Mouse (Mus musculus): ENCODE measurements at regions not wholly inside any gene's neighbourhood (a gene's known extent, or its start where the extent isn't known, plus 50 kb on each side); places are given as distances from the start of the nearest gene placed in this dataset.

DNA sequence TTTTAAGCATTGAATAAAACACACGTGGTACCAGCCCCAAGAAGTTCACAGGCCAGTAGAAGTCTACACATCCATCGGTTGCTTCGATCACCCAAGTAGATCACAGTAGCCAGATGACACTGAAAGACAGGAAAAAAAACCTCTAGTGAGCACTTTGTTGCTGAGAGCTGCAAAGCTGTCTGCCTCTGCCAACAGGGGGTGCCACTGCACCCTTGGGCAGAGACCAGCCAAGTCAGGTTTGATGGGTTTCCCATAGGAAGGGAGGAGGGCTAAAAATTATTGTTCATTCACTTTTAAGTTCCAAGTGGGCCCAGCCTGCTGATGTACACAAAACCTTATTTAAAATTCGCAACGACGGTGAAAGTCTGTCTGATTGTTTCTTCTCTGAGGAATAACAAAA lies 150.3 kb upstream of the Rpl34 start:
- no peaks in the 10 kb centered on the region for H3K36me3 ChIP-seq (ENCODE audit: control insufficient read depth, insufficient read depth, low read length)
- 79% methylated on average over 6 of the region's 6 CpGs for WGBS

DNA sequence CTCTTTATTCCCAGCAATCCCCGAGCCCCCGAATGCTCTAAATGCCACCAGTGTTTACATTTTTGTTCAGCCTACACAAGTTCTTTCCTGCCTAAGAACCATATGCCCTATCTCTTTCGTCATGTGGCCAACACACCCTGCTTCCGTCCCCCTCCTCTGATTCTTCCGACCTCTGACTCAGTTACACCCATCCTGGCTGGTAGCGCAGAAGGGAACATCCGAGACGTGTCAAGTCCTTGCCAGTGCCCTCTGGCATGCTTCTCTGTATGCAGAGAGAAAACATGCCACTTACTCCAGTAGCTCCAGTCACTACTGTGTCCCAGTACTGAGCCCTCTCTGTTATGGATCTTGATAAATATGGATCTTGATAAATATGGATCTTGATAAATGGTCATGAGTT lies 149.3 kb upstream of the Rpl34 start:
- 0 out of 2 replicates have a peak, but pooled peaks cover 5% of the 10 kb centered on the region for H3K4me1 ChIP-seq (replicated peaks; ENCODE audit: control insufficient read depth, insufficient read depth, low read length)
- H3K4me2 ChIP-seq (ENCODE audit: low read length), result 0 out of 2 replicates have a peak overlapping the region, but pooled peaks have one; percentile 1
- H3K9me3 ChIP-seq (ENCODE audit: control insufficient read depth, low read length), result no peaks in the 10 kb centered on the region
- WGBS, result 24% methylated on average over 8 of the region's 8 CpGs
- no peaks in the 10 kb centered on the region for H3K36me3 ChIP-seq (ENCODE audit: control insufficient read depth, insufficient read depth, low read length)
- H3K27me3 ChIP-seq (replicated peaks; ENCODE audit: control insufficient read depth, insufficient read depth, low read length), result no peaks in the 10 kb centered on the region
- no peak overlapping the region for H3K9ac ChIP-seq (ENCODE audit: low read length)
- ATAC-seq (replicated peaks; ENCODE audit: low FRiP score, low TSS enrichment, low read depth), result no peak
- no peak overlapping the region for H3K4me3 ChIP-seq (ENCODE audit: low read depth, low read length)
- H3K27ac ChIP-seq (ENCODE audit: low read depth), result no peak overlapping the region
- DNase-seq (ENCODE audit: low spot score), result no peak

More for the DNA sequence above, 150.3 kb upstream of the Rpl34 start:
- H3K9me3 ChIP-seq (ENCODE audit: control insufficient read depth, low read length), result no peaks in the 10 kb centered on the region
- no peak overlapping the region for H3K9ac ChIP-seq (ENCODE audit: low read length)
- H3K27me3 ChIP-seq (replicated peaks; ENCODE audit: control insufficient read depth, insufficient read depth, low read length), result no peaks in the 10 kb centered on the region
- ATAC-seq (replicated peaks; ENCODE audit: low FRiP score, low TSS enrichment, low read depth) (no peak), DNase-seq (ENCODE audit: low spot score) (no peak)
- H3K4me1 ChIP-seq (replicated peaks; ENCODE audit: control insufficient read depth, insufficient read depth, low read length), result 0 out of 2 replicates have a peak, but pooled peaks cover 5% of the 10 kb centered on the region
- no peak overlapping the region for H3K4me2 ChIP-seq (ENCODE audit: low read length)
- no peak overlapping the region for H3K4me3 ChIP-seq (ENCODE audit: low read depth, low read length)
- no peak overlapping the region for H3K27ac ChIP-seq (ENCODE audit: low read depth)

DNA sequence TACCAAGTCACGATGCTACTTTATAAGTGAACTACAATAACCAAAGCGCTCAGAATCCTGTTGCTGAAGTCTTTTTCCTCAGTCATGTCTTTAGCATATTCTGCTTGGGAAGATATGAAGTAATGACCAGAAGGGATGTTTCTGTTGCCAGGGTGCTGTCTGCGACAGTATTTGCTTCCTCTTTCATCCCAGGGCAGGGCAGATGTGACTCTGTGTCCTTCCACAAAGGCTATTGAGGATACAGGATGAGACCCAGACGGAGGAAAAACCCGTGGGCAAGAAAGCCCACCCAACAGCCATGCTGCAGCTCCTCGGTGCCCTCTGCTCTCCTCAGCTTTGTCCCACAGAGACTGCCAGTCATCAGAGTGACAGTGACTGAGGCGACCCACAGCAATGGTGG lies 148.6 kb upstream of the Rpl34 start:
- WGBS, result 64% methylated on average over 7 of the region's 7 CpGs
- H3K9me3 ChIP-seq (ENCODE audit: control insufficient read depth, low read length), result no peaks in the 10 kb centered on the region
- H3K9ac ChIP-seq (ENCODE audit: low read length), result no peak overlapping the region
- no peaks in the 10 kb centered on the region for H3K36me3 ChIP-seq (ENCODE audit: control insufficient read depth, insufficient read depth, low read length)
- no peak overlapping the region for H3K4me3 ChIP-seq (ENCODE audit: low read depth, low read length)
- H3K27me3 ChIP-seq (replicated peaks; ENCODE audit: control insufficient read depth, insufficient read depth, low read length), result no peaks in the 10 kb centered on the region
- H3K27ac ChIP-seq (ENCODE audit: low read depth), result no peak overlapping the region
- no peak for DNase-seq (ENCODE audit: low spot score)
- H3K4me1 ChIP-seq (replicated peaks; ENCODE audit: control insufficient read depth, insufficient read depth, low read length), result 0 out of 2 replicates have a peak, but pooled peaks cover 5% of the 10 kb centered on the region
- no peak for ATAC-seq (replicated peaks; ENCODE audit: low FRiP score, low TSS enrichment, low read depth)
- 0 out of 2 replicates have a peak overlapping the region, but pooled peaks have one; percentile 1 for H3K4me2 ChIP-seq (ENCODE audit: low read length)

GRCm38 (mm10) chr3:130877981-130878380 lies 147.8 kb upstream of the Rpl34 start:
- H3K9ac ChIP-seq (ENCODE audit: low read length), result no peak overlapping the region
- no peak overlapping the region for H3K27ac ChIP-seq (ENCODE audit: low read depth)
- ATAC-seq (replicated peaks; ENCODE audit: low FRiP score, low TSS enrichment, low read depth) (no peak), DNase-seq (ENCODE audit: low spot score) (no peak)
- WGBS, result 92% methylated on average over 5 of the region's 5 CpGs
- no peaks in the 10 kb centered on the region for H3K36me3 ChIP-seq (ENCODE audit: control insufficient read depth, insufficient read depth, low read length)
- no peak overlapping the region for H3K4me2 ChIP-seq (ENCODE audit: low read length)
- H3K9me3 ChIP-seq (ENCODE audit: control insufficient read depth, low read length), result no peaks in the 10 kb centered on the region
- no peak overlapping the region for H3K4me3 ChIP-seq (ENCODE audit: low read depth, low read length)
- 0 out of 2 replicates have a peak, but pooled peaks cover 5% of the 10 kb centered on the region for H3K4me1 ChIP-seq (replicated peaks; ENCODE audit: control insufficient read depth, insufficient read depth, low read length)
- no peaks in the 10 kb centered on the region for H3K27me3 ChIP-seq (replicated peaks; ENCODE audit: control insufficient read depth, insufficient read depth, low read length)

DNA sequence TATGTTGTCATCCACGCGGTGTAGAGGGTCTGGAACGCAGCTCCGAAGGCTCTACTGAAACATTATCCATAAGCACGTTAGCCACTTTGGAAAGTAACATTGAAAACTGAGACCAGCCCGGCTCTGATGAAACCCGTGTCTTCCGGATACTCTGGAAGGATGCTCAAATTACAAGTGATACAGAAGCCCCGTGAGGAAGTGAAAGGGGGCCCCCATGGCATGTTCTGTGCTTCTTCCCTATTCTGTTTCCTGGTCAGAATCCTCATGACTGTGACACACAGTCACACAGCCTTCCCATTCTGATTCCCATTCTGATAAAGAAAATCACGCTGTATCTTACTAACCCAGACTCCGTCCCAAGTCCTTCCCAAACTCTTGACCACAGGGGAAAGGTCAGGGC lies 143.5 kb upstream of the Rpl34 start:
- Histone ChIP-seq H3K36me3 (ENCODE audit: control insufficient read depth, insufficient read depth, low read length) (no peaks in the 10 kb centered on the region), H3K9ac (ENCODE audit: low read length) (no peak overlapping the region), H3K9me3 (ENCODE audit: control insufficient read depth, low read length) (no peaks in the 10 kb centered on the region), H3K27ac (ENCODE audit: low read depth) (no peak overlapping the region), H3K4me3 (ENCODE audit: low read depth, low read length) (no peak overlapping the region), H3K27me3 (replicated peaks; ENCODE audit: control insufficient read depth, insufficient read depth, low read length) (no peaks in the 10 kb centered on the region), H3K4me1 (replicated peaks; ENCODE audit: control insufficient read depth, insufficient read depth, low read length) (no peaks in the 10 kb centered on the region), H3K4me2 (ENCODE audit: low read length) (no peak overlapping the region)
- WGBS, result 65% methylated on average over 11 of the region's 11 CpGs
- no peak for DNase-seq (ENCODE audit: low spot score)
- ATAC-seq (replicated peaks; ENCODE audit: low FRiP score, low TSS enrichment, low read depth), result no peak

DNA sequence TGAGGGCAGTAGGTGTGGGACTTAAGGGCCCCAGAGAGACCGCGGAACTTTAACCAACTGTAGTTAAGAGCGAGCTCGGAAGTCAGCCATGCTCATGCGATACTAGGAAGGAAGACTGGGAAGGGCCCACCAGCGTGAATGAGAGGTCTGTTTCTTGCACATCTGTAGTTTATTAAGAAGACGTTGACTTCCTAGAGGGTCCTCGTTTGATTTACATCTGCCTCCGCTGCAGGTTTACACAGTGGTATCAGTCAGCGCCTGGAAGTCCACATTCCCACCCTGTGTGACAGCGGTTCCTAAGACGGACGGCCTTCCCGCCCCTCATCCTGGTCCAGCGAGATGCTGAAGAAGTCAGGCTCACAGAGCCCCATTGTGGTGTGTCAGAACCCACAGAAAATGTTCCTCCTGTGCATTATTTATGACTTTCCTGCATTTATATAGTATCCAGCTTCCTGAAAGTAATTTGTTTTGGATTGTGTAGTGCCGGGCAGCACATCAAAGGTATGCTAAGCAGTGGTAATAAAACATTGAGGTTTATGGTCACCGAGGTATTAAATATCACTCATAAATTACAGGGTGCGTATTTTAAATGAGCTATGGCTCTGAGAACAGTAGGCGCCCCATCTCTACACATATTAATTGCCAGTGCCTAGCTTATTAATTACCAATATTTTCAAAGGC lies 136.9 kb upstream of the Rpl34 start:
- peaks cover 2% of the 10 kb centered on the region; the same call in 1 of the 2 replicates for H3K4me1 ChIP-seq (replicated peaks; ENCODE audit: control insufficient read depth, insufficient read depth, low read length)
- no peak overlapping the region for H3K4me3 ChIP-seq (ENCODE audit: low read depth, low read length)
- DNase-seq (ENCODE audit: low spot score) (no peak), ATAC-seq (replicated peaks; ENCODE audit: low FRiP score, low TSS enrichment, low read depth) (no peak)
- H3K9ac ChIP-seq (ENCODE audit: low read length), result no peak overlapping the region
- WGBS, result 27% methylated on average over 19 of the region's 19 CpGs
- no peaks in the 10 kb centered on the region for H3K9me3 ChIP-seq (ENCODE audit: control insufficient read depth, low read length)
- H3K27me3 ChIP-seq (replicated peaks; ENCODE audit: control insufficient read depth, insufficient read depth, low read length), result no peaks in the 10 kb centered on the region
- H3K4me2 ChIP-seq (ENCODE audit: low read length), result no peak overlapping the region
- no peak overlapping the region for H3K27ac ChIP-seq (ENCODE audit: low read depth)
- H3K36me3 ChIP-seq (ENCODE audit: control insufficient read depth, insufficient read depth, low read length), result no peaks in the 10 kb centered on the region

GRCm38 (mm10) chr3:130864783-130865182 lies 134.6 kb upstream of the Rpl34 start:
- H3K4me1 ChIP-seq (replicated peaks; ENCODE audit: control insufficient read depth, insufficient read depth, low read length), result peaks cover 2% of the 10 kb centered on the region; the same call in 1 of the 2 replicates

GRCm38 (mm10) chr3:130863376-130863775 lies 133.2 kb upstream of the Rpl34 start:
- Histone ChIP-seq H3K9me3 (ENCODE audit: control insufficient read depth, low read length) (no peaks in the 10 kb centered on the region), H3K27me3 (replicated peaks; ENCODE audit: control insufficient read depth, insufficient read depth, low read length) (no peaks in the 10 kb centered on the region), H3K36me3 (ENCODE audit: control insufficient read depth, insufficient read depth, low read length) (no peaks in the 10 kb centered on the region), H3K4me1 (replicated peaks; ENCODE audit: control insufficient read depth, insufficient read depth, low read length) (peaks cover 2% of the 10 kb centered on the region; the same call in 1 of the 2 replicates), H3K4me3 (ENCODE audit: low read depth, low read length) (no peak overlapping the region), H3K27ac (ENCODE audit: low read depth) (no peak overlapping the region), H3K4me2 (ENCODE audit: low read length) (no peak overlapping the region), H3K9ac (ENCODE audit: low read length) (no peak overlapping the region)
- DNase-seq (ENCODE audit: low spot score), result no peak
- no peak for ATAC-seq (replicated peaks; ENCODE audit: low FRiP score, low TSS enrichment, low read depth)
- WGBS, result 94% methylated on average over 5 of the region's 5 CpGs

More at GRCm38 (mm10) chr3:130864783-130865182, 134.6 kb upstream of the Rpl34 start:
- 73% methylated on average over 1 of the region's 1 CpGs for WGBS
- Histone ChIP-seq H3K9ac (ENCODE audit: low read length) (no peak overlapping the region), H3K9me3 (ENCODE audit: control insufficient read depth, low read length) (no peaks in the 10 kb centered on the region), H3K4me2 (ENCODE audit: low read length) (no peak overlapping the region), H3K4me3 (ENCODE audit: low read depth, low read length) (no peak overlapping the region), H3K36me3 (ENCODE audit: control insufficient read depth, insufficient read depth, low read length) (no peaks in the 10 kb centered on the region), H3K27me3 (replicated peaks; ENCODE audit: control insufficient read depth, insufficient read depth, low read length) (no peaks in the 10 kb centered on the region), H3K27ac (ENCODE audit: low read depth) (no peak overlapping the region)
- DNase-seq (ENCODE audit: low spot score), result no peak
- ATAC-seq (replicated peaks; ENCODE audit: low FRiP score, low TSS enrichment, low read depth), result no peak

DNA sequence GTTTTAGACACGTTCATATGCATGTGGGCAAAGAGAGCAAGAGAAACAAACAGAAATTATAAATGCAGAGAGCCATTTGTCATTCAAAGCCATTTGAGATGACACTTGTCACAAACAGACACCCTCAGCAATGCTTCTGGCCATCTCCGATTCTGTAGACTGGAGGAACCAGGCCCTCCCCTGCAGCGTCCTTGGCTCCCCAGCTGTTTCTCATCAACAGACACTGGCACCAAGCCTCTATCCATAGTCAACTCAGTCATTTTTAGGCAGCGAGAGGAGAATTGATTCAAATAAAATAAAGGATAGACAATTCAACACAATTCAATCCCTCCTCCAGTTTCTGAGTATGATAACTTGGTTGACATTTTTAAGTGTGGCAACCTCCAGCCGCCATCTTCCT lies 130.1 kb upstream of the Rpl34 start:
- H3K4me2 ChIP-seq (ENCODE audit: low read length), result no peak overlapping the region
- DNase-seq (ENCODE audit: low spot score), result no peak

More for the DNA sequence above, 130.1 kb upstream of the Rpl34 start:
- ATAC-seq (replicated peaks; ENCODE audit: low FRiP score, low TSS enrichment, low read depth), result no peak
- 80% methylated on average over 5 of the region's 5 CpGs for WGBS
- Histone ChIP-seq H3K36me3 (ENCODE audit: control insufficient read depth, insufficient read depth, low read length) (no peaks in the 10 kb centered on the region), H3K27ac (ENCODE audit: low read depth) (no peak overlapping the region), H3K9me3 (ENCODE audit: control insufficient read depth, low read length) (no peaks in the 10 kb centered on the region), H3K4me1 (replicated peaks; ENCODE audit: control insufficient read depth, insufficient read depth, low read length) (no peaks in the 10 kb centered on the region), H3K9ac (ENCODE audit: low read length) (no peak overlapping the region), H3K4me3 (ENCODE audit: low read depth, low read length) (no peak overlapping the region), H3K27me3 (replicated peaks; ENCODE audit: control insufficient read depth, insufficient read depth, low read length) (no peaks in the 10 kb centered on the region)
